Mouse (Mus musculus) megakaryocyte, adult 5-6 weeks (primary cell): ENCODE results near the gene Atg101. TPM values are rescaled to one million over a fixed set of nuclear protein-coding genes. Genes with fewer than 3 reads are reported as not detected.

Experiments used
- ATAC-seq: 2 replicates; pipeline ENCODE4 v1.8.0; 2016; ENCODE audit warnings: mild to moderate bottlenecking, inconsistent platforms; ENCODE audit not compliant: poor library complexity, severe bottlenecking
- total RNA-seq, 2 experiments: library from RNA; stranded (forward) in 1 of 2; stranded (reverse) in 1 of 2; fragments of 153-499, 151-499 nt in 1 of 2; fragments of 221-1000, 200-1000 nt in 1 of 2; gene quantifications; 2 replicates each; pipeline versions ENCODE4 v1.2.3 to v1.2.4; 2015 to 2017

Atg101 gene
- total RNA-seq, 2 experiments from 2014 or later = 8.2 to 53.3 TPM

GRCm38 (mm10) chr15:101331090-101331489, 47.0 kb downstream of the Atg101 start:
- no peak for ATAC-seq

- ATAC-seq = no peak
Observed at GRCm38 (mm10) chr15:101332370-101332769, 48.3 kb downstream of the Atg101 start.

- ATAC-seq = no peak
Observed at GRCm38 (mm10) chr15:101333165-101333564, 49.1 kb downstream of the Atg101 start.

GRCm38 (mm10) chr15:101333648-101334047, 49.6 kb downstream of the Atg101 start:
- ATAC-seq = peak; percentile 49; the same call in 1 of the 2 replicates

DNA sequence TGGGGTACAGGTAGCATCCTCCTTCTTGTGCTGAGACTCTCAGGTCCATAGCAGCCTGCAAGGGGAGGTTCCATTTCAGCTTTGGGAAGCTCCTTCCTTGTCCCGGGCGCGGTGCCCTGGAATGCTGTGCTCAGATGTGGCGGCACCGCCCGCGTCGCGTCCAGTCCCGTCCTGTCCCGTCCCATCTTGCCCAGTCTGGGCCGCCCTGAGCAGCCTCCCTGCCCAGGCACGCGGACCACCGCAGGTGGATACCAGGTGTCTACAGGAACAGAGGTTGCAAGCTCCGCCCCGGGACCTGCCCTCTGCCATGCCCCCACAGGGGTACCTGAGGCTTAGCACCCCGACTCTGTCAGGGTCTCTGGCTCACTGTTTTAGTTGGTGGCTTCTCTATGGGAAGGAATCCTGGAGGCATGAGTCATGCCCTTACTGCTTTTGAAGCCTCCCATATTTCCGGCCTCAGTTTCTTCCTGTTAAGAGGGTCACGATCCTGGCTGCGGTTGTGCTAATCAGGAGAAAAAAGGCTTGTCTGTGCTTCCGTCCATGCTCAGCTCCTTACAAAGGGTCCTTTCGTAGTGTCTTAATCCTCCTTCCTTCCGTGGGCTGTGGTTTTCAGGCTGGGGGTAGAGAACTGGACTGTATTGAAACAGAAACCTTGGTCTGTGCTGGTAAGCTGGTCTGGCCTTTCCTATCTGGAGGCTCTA, 52.6 kb downstream of the Atg101 start:
- ATAC-seq = peak; percentile 51

DNA sequence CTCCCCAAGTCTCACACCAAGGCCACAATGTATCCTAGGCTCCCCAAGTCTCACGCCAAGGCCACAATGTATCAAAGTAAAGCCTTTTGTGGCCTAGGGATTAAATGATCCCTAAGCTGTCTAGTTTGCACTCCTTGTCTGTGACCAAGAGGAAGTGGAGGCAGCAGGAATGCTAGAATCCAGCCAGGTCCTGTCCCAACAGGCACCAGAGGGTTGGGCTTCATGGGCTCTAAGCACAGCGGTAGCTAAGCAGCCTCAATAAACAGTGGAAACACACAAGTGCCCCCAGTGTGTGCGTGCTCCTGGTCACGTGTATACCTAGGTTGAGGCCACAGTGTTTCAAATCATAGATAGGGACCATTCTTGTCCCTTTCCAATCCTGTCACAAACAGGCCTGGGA, 54.3 kb downstream of the Atg101 start:
- no peak for ATAC-seq

- peak; percentile 81 for ATAC-seq
Observed at GRCm38 (mm10) chr15:101339537-101339936, 55.5 kb downstream of the Atg101 start.

Other genes with a start within 250 kb of the Atg101 start
- not detected in 2 replicates for gene Gm47841, start 236.9 kb upstream of the Atg101 start, total RNA-seq (2015)
- gene Gm47841, start 236.9 kb upstream of the Atg101 start, total RNA-seq (2017) = not detected in 2 replicates
- 0.04 TPM in 1 of 2 replicates, not detected in the other for gene Fignl2, start 205.7 kb upstream of the Atg101 start, total RNA-seq (2015)
- gene Fignl2, start 205.7 kb upstream of the Atg101 start, total RNA-seq (2017) = 0.07 and 0.16 TPM in 2 replicates
- gene Ankrd33, start 168.5 kb upstream of the Atg101 start, total RNA-seq (2015) = not detected in 2 replicates
- gene Ankrd33, start 168.5 kb upstream of the Atg101 start, total RNA-seq (2017) = not detected in 2 replicates
- 6.9 and 8.2 TPM in 2 replicates for gene Acvrl1, start 155.8 kb upstream of the Atg101 start, total RNA-seq (2015)
- gene Acvrl1, start 155.8 kb upstream of the Atg101 start, total RNA-seq (2017) = 27.6 and 34.9 TPM in 2 replicates
- gene Acvr1b, start 110.2 kb upstream of the Atg101 start, total RNA-seq (2015) = 7.4 and 7.7 TPM in 2 replicates
- 15.2 and 17.1 TPM in 2 replicates for gene Acvr1b, start 110.2 kb upstream of the Atg101 start, total RNA-seq (2017)
- 0.16 and 0.30 TPM in 2 replicates for gene Grasp, start 60.1 kb upstream of the Atg101 start, total RNA-seq (2015)
- gene Grasp, start 60.1 kb upstream of the Atg101 start, total RNA-seq (2017) = 0.29 and 0.85 TPM in 2 replicates
- 42.1 and 45.0 TPM in 2 replicates for gene Nr4a1, start 30.0 kb upstream of the Atg101 start, total RNA-seq (2015)
- gene Nr4a1, start 30.0 kb upstream of the Atg101 start, total RNA-seq (2017) = 37.0 TPM in 2 replicates
- not detected in 2 replicates for gene 6030408B16Rik, start 8.9 kb downstream of the Atg101 start, total RNA-seq (2015)
- not detected in 2 replicates for gene 6030408B16Rik, start 8.9 kb downstream of the Atg101 start, total RNA-seq (2017)
- 44.3 and 45.8 TPM in 2 replicates for gene Krt80, start 85.9 kb downstream of the Atg101 start, total RNA-seq (2015)
- gene Krt80, start 85.9 kb downstream of the Atg101 start, total RNA-seq (2017) = 31.7 and 37.8 TPM in 2 replicates
- 0.85 and 1.1 TPM in 2 replicates for gene Krt7, start 126.8 kb downstream of the Atg101 start, total RNA-seq (2015)
- gene Krt7, start 126.8 kb downstream of the Atg101 start, total RNA-seq (2017) = 1.5 and 2.8 TPM in 2 replicates
- not detected in 2 replicates for gene Krt87, start 154.5 kb downstream of the Atg101 start, total RNA-seq (2015)
- gene Krt87, start 154.5 kb downstream of the Atg101 start, total RNA-seq (2017) = not detected in 2 replicates
- gene Krt88, start 163.5 kb downstream of the Atg101 start, total RNA-seq (2015) = not detected in 2 replicates
- gene Krt88, start 163.5 kb downstream of the Atg101 start, total RNA-seq (2017) = not detected in 2 replicates
- gene Krt81, start 179.5 kb downstream of the Atg101 start, total RNA-seq (2015) = 0.18 TPM in 1 of 2 replicates, not detected in the other
- gene Krt81, start 179.5 kb downstream of the Atg101 start, total RNA-seq (2017) = not detected in 2 replicates
- gene Krt86, start 189.2 kb downstream of the Atg101 start, total RNA-seq (2015) = 0.33 and 1.4 TPM in 2 replicates
- 0.59 and 0.81 TPM in 2 replicates for gene Krt86, start 189.2 kb downstream of the Atg101 start, total RNA-seq (2017)
- 1.5 and 2.5 TPM in 2 replicates for gene Krt83, start 207.2 kb downstream of the Atg101 start, total RNA-seq (2015)
- gene Krt83, start 207.2 kb downstream of the Atg101 start, total RNA-seq (2017) = 0.73 and 1.1 TPM in 2 replicates
- gene Gm49425, start 233.0 kb downstream of the Atg101 start, total RNA-seq (2015) = not detected in 2 replicates
- not detected in 2 replicates for gene Gm49425, start 233.0 kb downstream of the Atg101 start, total RNA-seq (2017)
- not detected in 2 replicates for gene Krt84, start 248.5 kb downstream of the Atg101 start, total RNA-seq (2015)
- not detected in 2 replicates for gene Krt84, start 248.5 kb downstream of the Atg101 start, total RNA-seq (2017)